Mouse (Mus musculus) forebrain, embryonic 16.5 days (tissue): ENCODE results near the gene Cnpy1. TPM values are rescaled to one million over a fixed set of nuclear protein-coding genes. Genes with fewer than 3 reads are reported as not detected.

ENCODE experiments used
- ATAC-seq: fragments of 200-750 bp; cut with Nextera tagmentation; 2 replicates; pipeline ENCODE4 v1.8.0; 2017; ENCODE audit warnings: mild to moderate bottlenecking, moderate library complexity
- H3K27ac ChIP-seq: fragments of 300-500 bp; sonication (generic); 2 replicates; pipeline ENCODE4 v1.5.1; 2014; ENCODE audit warnings: low read length, control low read depth
- H3K27me3 ChIP-seq: fragments of 300-500 bp; sonication (generic); replicated peaks from 2 replicates; pipeline ENCODE4 v1.6.1; 2014; ENCODE audit warnings: low read length; ENCODE audit not compliant: control insufficient read depth, insufficient read depth
- H3K36me3 ChIP-seq: fragments of 300-500 bp; sonication (generic); 2 replicates; pipeline ENCODE4 v1.6.1; 2014; ENCODE audit not compliant: control insufficient read depth, insufficient read depth
- H3K4me1 ChIP-seq: fragments of 300-500 bp; sonication (generic); replicated peaks from 2 replicates; pipeline ENCODE4 v1.6.1; 2014; ENCODE audit warnings: low read length; ENCODE audit not compliant: control insufficient read depth, insufficient read depth
- H3K4me2 ChIP-seq: fragments of 300-500 bp; sonication (generic); 2 replicates; pipeline ENCODE4 v1.6.1; 2014; ENCODE audit warnings: mild to moderate bottlenecking, low read length, control low read depth
- H3K4me3 ChIP-seq: fragments of 300-500 bp; sonication (generic); replicated peaks from 2 replicates; pipeline ENCODE4 v1.5.1; 2014; ENCODE audit warnings: mild to moderate bottlenecking, low read length, control low read depth
- H3K9ac ChIP-seq: fragments of 300-500 bp; sonication (generic); replicated peaks from 2 replicates; pipeline ENCODE4 v1.6.1; 2014; ENCODE audit warnings: low read depth, low read length, control low read depth
- H3K9me3 ChIP-seq: fragments of 300-500 bp; sonication (generic); 2 replicates; pipeline ENCODE4 v1.6.1; 2016; ENCODE audit warnings: low read length; ENCODE audit not compliant: control insufficient read depth
- WGBS: fragments of 180-500 bp; shearing (Covaris S2); extraction: QIAGEN DNeasy Blood & Tissue Kit; methylation state at CpG from one replicate; pipeline ENCODE4 v1.1.7; 2014; 5-methylcytosine and 5-hydroxymethylcytosine counted together
- polyA plus RNA-seq: library from polyadenylated mRNA; unstranded; fragments of >200 nt; fragmentation: Nextera tagmentation; extraction: Ambion mirVana; gene quantifications from 2 replicates; pipeline ENCODE4 v1.2.1, GENCODE M21; 2015

Cnpy1 gene
- polyA plus RNA-seq, 1 experiment from 2014 or later = 1.1 TPM

GRCm38 (mm10) chr5:28250479-28250878 is 4.9 kb upstream of the Cnpy1 start:
- ATAC-seq = no peak
- Histone ChIP-seq H3K27me3 (no peaks in the 10 kb centered on the region), H3K27ac (no peak overlapping the region), H3K4me2 (no peak overlapping the region), H3K4me1 (0 out of 2 replicates have a peak, but pooled peaks cover 4% of the 10 kb centered on the region), H3K4me3 (no peak overlapping the region), H3K9me3 (no peaks in the 10 kb centered on the region), H3K36me3 (no peaks in the 10 kb centered on the region), H3K9ac (no peak overlapping the region)
- WGBS = 94% methylated on average over 2 of the region's 2 CpGs

DNA sequence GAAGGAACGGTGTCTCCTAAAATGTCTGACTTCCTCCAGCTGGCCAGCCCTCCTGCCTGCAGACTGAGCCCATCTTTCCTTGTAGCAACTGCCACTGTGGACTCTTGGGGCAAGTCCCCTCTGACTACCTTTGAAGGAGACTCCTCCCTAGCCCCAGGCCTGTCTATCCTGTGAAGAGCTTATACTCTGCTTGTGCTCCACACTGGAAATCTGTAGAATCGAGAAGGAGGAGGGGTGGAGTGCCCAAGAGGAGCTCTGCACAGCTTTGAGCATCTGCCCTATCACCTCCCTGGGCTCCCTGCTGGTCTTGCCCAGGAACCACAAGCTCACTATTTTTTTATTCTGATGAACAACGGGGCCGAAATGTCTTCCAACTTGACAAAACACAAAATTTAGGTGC is 485 bp downstream of the Cnpy1 start:
- no peaks in the 10 kb centered on the region for H3K9me3 ChIP-seq
- 59% methylated on average over 4 of the region's 4 CpGs for WGBS
- H3K9ac ChIP-seq = no peak overlapping the region
- no peak overlapping the region for H3K4me2 ChIP-seq
- H3K36me3 ChIP-seq = no peaks in the 10 kb centered on the region
- H3K4me1 ChIP-seq = no peaks in the 10 kb centered on the region
- H3K4me3 ChIP-seq = no peak overlapping the region
- ATAC-seq = no peak
- no peak overlapping the region for H3K27ac ChIP-seq
- H3K27me3 ChIP-seq = no peaks in the 10 kb centered on the region

DNA sequence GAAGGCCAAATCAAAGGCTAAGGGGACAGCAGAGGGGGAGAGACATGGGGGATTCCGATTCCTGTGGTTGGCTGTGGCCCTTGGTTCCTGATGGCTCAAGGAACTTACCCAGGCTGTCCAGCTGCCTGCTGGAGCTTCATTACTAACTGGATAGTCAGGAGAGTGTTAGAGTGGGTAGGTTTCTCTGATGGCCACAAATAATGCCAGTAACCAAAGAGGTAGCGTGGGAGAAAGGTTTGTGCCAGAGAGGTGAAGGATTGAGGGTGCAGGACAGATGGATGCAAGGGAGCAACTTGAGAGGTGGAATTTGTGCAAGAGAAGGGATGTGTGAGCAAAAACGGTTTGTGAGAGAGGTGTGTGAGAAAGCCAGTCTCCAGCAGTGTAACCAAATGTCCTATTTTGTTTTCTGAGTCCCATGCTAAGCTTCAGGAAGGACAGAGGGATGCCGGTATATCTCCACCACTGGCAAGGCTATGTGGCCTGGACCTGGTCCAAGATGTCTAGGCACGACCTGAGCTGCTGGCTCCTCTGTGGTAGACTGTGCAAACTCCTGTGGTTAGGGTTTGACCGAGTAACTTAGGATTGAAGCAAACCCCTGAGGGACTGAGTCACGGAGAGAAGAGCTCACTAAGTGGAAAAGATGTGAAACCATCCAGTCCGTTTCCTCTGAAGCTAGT is 2.0 kb downstream of the Cnpy1 start:
- Histone ChIP-seq H3K4me2 (no peak overlapping the region), H3K9ac (no peak overlapping the region), H3K9me3 (no peaks in the 10 kb centered on the region), H3K36me3 (no peaks in the 10 kb centered on the region), H3K4me1 (no peaks in the 10 kb centered on the region), H3K4me3 (no peak overlapping the region), H3K27ac (no peak overlapping the region), H3K27me3 (no peaks in the 10 kb centered on the region)
- WGBS = 76% methylated on average over 8 of the region's 8 CpGs
- no peak for ATAC-seq

GRCm38 (mm10) chr5:28241423-28241822 is 4.2 kb downstream of the Cnpy1 start:
- 81% methylated on average over 4 of the region's 4 CpGs for WGBS
- no peaks in the 10 kb centered on the region for H3K36me3 ChIP-seq
- H3K4me2 ChIP-seq = no peak overlapping the region
- no peak overlapping the region for H3K9ac ChIP-seq
- no peaks in the 10 kb centered on the region for H3K4me1 ChIP-seq
- no peaks in the 10 kb centered on the region for H3K27me3 ChIP-seq
- H3K9me3 ChIP-seq = no peaks in the 10 kb centered on the region
- ATAC-seq = no peak
- no peak overlapping the region for H3K27ac ChIP-seq
- no peak overlapping the region for H3K4me3 ChIP-seq

GRCm38 (mm10) chr5:28239829-28240228 is 5.8 kb downstream of the Cnpy1 start:
- no peaks in the 10 kb centered on the region for H3K4me1 ChIP-seq
- H3K9me3 ChIP-seq = no peaks in the 10 kb centered on the region
- no peak overlapping the region for H3K27ac ChIP-seq
- no peaks in the 10 kb centered on the region for H3K27me3 ChIP-seq
- WGBS = 85% methylated on average over 5 of the region's 5 CpGs
- no peak for ATAC-seq
- H3K9ac ChIP-seq = no peak overlapping the region
- H3K4me3 ChIP-seq = no peak overlapping the region
- no peaks in the 10 kb centered on the region for H3K36me3 ChIP-seq
- H3K4me2 ChIP-seq = no peak overlapping the region

DNA sequence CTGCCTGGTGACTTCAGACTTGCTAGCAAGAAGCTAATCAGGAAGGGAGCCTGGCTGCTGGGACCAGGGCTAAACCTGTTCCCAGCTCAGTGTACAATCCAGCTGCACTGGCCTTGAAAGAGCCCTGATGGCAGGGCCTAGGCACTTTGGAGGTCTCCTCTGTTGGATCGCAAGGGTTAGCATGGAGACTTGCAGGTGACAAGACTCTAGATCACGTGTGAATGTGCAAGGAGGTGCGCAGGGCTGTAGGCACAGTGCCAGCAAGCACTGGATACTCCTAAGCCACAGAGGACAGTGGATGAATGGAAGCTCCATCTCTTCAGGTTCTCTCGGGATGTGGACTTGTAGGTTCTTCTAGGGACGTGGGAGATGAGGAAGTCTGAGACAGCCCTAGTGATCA is 6.7 kb downstream of the Cnpy1 start:
- Histone ChIP-seq H3K9ac (no peak overlapping the region), H3K27ac (no peak overlapping the region), H3K36me3 (no peaks in the 10 kb centered on the region), H3K4me2 (no peak overlapping the region), H3K4me1 (no peaks in the 10 kb centered on the region), H3K9me3 (no peaks in the 10 kb centered on the region), H3K27me3 (no peaks in the 10 kb centered on the region), H3K4me3 (no peak overlapping the region)
- 77% methylated on average over 5 of the region's 5 CpGs for WGBS
- ATAC-seq = no peak

DNA sequence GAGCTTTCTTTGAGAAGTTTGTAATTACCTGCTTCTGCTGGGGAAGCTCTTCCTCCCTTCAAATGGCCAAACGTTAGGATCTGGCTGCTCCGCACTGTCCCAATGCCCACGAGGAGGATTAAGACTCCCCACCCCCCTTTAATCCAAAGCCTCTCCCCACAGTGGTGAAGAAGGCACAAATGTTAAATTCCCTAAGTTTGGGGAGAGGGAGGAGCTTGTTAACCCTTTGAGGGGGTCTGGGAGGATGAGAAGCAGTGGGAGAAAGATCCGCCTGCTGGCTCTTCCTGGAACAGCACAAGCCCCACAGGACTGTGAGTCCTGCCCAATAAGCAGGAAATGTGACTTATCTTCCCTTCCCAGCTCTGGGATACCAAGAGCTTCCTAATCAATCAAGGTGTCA is 7.5 kb downstream of the Cnpy1 start:
- Histone ChIP-seq H3K36me3 (no peaks in the 10 kb centered on the region), H3K9ac (no peak overlapping the region), H3K4me2 (no peak overlapping the region), H3K27me3 (no peaks in the 10 kb centered on the region), H3K4me1 (no peaks in the 10 kb centered on the region), H3K27ac (no peak overlapping the region), H3K4me3 (no peak overlapping the region), H3K9me3 (no peaks in the 10 kb centered on the region)
- 18% methylated on average over 4 of the region's 4 CpGs for WGBS
- ATAC-seq = no peak

- Histone ChIP-seq H3K9ac (no peak overlapping the region), H3K4me1 (no peaks in the 10 kb centered on the region), H3K27me3 (no peaks in the 10 kb centered on the region), H3K36me3 (no peaks in the 10 kb centered on the region), H3K9me3 (no peaks in the 10 kb centered on the region), H3K4me2 (no peak overlapping the region), H3K4me3 (no peak overlapping the region), H3K27ac (no peak overlapping the region)
- ATAC-seq = no peak
- WGBS = 81% methylated on average over 2 of the region's 2 CpGs
Observed at GRCm38 (mm10) chr5:28237715-28238114, 7.9 kb downstream of the Cnpy1 start.

DNA sequence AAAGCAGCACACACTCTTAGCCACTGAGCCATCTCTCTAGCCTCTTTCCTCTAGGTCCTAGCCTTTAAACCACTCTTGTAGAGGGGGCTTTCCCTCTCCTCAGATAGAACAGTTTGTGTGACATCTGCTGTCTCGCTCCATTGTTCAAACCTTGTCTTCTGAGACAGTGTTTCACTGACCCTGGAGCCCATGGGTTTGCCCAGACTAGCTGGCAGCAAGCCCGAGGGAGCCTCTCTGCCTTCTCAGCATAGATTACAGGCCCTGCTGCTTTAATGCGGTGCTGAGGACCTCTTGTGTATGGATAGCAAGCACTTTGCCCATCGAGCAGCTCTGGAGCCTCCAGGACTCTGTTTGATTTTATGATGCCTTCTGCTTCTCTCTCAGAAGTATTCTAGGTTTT is 8.6 kb downstream of the Cnpy1 start:
- Histone ChIP-seq H3K4me2 (no peak overlapping the region), H3K36me3 (no peaks in the 10 kb centered on the region), H3K27ac (no peak overlapping the region), H3K27me3 (no peaks in the 10 kb centered on the region), H3K4me1 (no peaks in the 10 kb centered on the region), H3K9me3 (no peaks in the 10 kb centered on the region), H3K4me3 (no peak overlapping the region), H3K9ac (no peak overlapping the region)
- ATAC-seq = no peak
- WGBS = 44% methylated on average over 4 of the region's 4 CpGs

GRCm38 (mm10) chr5:28236098-28236497 is 9.5 kb downstream of the Cnpy1 start:
- no peak for ATAC-seq
- Histone ChIP-seq H3K36me3 (no peaks in the 10 kb centered on the region), H3K27me3 (no peaks in the 10 kb centered on the region), H3K4me2 (no peak overlapping the region), H3K4me3 (no peak overlapping the region), H3K4me1 (no peaks in the 10 kb centered on the region), H3K9ac (no peak overlapping the region), H3K9me3 (no peaks in the 10 kb centered on the region), H3K27ac (no peak overlapping the region)
- 12% methylated on average over 6 of the region's 6 CpGs for WGBS
